39 mouse cellular contexts compared by ENCODE assay signal in the genomic region with DNA sequence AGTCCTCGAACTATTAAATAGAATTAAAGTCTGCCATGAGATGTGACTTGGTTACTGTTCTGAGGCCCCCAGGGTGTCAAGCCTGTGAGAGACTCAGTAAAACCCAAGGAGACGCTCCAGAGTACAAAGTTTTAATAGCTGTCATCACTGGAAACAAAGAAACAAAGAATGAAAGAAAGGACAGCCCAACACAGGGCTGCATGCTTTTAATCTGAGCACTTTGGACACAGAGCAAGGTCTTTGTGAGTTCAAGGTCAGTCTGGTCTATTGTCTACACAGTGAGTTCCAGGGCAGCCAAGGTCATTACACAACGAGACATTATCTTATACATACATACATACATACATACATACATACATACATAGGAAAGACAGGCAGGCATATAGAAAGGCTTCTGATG. TPM values are rescaled to one million over a fixed set of nuclear protein-coding genes. Genes with fewer than 3 reads are reported as not detected.
"Had no signal": no experiment of that assay in that cellular context is flagged by ENCODE, and none has a peak within 500 bp of the region (broad histone marks: within the 10 kb centered on the region; RNA-seq: fewer than 3 reads in every experiment).

No protein-coding gene starts in this region.

- H3K9ac ChIP-seq: hindbrain, embryonic 13.5 days; hindbrain, embryonic 15.5 days; kidney, embryonic 15.5 days; limb, embryonic 12.5 days; liver, embryonic 13.5 days had no signal

- DNase-seq: gastrocnemius, postnatal 14 days; gastrocnemius, postnatal 36 days; heart, adult 18-20 months; heart, postnatal 10 days; heart, postnatal 36 days; kidney, adult 11 months; kidney, adult 2 months; kidney, adult 9 months; kidney, postnatal 14 days; kidney, postnatal 36 days; layer of hippocampus, adult 9-11 months; layer of hippocampus, postnatal 36 days; liver; liver, embryonic 13.5 days had no signal

- H3K27me3 ChIP-seq: hindbrain, embryonic 13.5 days; hindbrain, embryonic 15.5 days; kidney, embryonic 15.5 days; limb, embryonic 12.5 days; liver, embryonic 13.5 days had no signal

- H3K4me2 ChIP-seq: hindbrain, embryonic 13.5 days; hindbrain, embryonic 15.5 days; kidney, embryonic 15.5 days; limb, embryonic 12.5 days; liver, embryonic 11.5 days; liver, embryonic 13.5 days had no signal

- H3K9me3 ChIP-seq: heart, embryonic 10.5 days; hindbrain, embryonic 13.5 days; hindbrain, embryonic 15.5 days; kidney, embryonic 15.5 days; limb, embryonic 10.5 days; limb, embryonic 12.5 days; liver, embryonic 13.5 days had no signal

- H3K4me1 ChIP-seq: kidney, embryonic 15.5 days; liver, embryonic 13.5 days had no signal

- H3K4me3 ChIP-seq: heart, embryonic 10.5 days; hindbrain, embryonic 13.5 days; hindbrain, embryonic 15.5 days; kidney, embryonic 15.5 days; limb, embryonic 10.5 days; limb, embryonic 12.5 days; liver, embryonic 13.5 days had no signal

- H3K36me3 ChIP-seq: heart, embryonic 10.5 days; hindbrain, embryonic 13.5 days; hindbrain, embryonic 15.5 days; kidney, embryonic 15.5 days; limb, embryonic 10.5 days; limb, embryonic 12.5 days; liver, embryonic 13.5 days had no signal

- ATAC-seq: hindbrain, postnatal 0 days; intestine, embryonic 16.5 days had no signal

- H3K27ac ChIP-seq: heart, embryonic 10.5 days; hindbrain, embryonic 13.5 days; hindbrain, embryonic 15.5 days; hindbrain, postnatal 0 days; kidney, embryonic 15.5 days; kidney, postnatal 0 days; limb, embryonic 10.5 days; limb, embryonic 12.5 days; liver, embryonic 13.5 days had no signal

RNA-seq across cellular contexts. Expression of a gene that starts 7.7 kb away (rescaled TPM):
- total RNA-seq: gastrocnemius, adult 8-10 months; gastrocnemius, postnatal 14 days; gastrocnemius, postnatal 36 days; heart, adult 18-20 months; heart, adult 8-10 months; heart, postnatal 10 days; heart, postnatal 36 days; hematopoietic stem cell, adult 5-6 weeks; hindbrain, postnatal 0 days; layer of hippocampus, adult 18-20 months; layer of hippocampus, adult 8-10 months; layer of hippocampus, postnatal 14 days; layer of hippocampus, postnatal 36 days; left cerebral cortex, adult 18-20 months; left cerebral cortex, adult 8-10 months; left cerebral cortex, postnatal 10 days; left cerebral cortex, postnatal 36 days had no signal
- polyA plus RNA-seq: frontal cortex, adult 2 months; gonadal fat pad, adult 2 months; heart, embryonic 10.5 days; hindbrain, embryonic 11.5 days; hindbrain, embryonic 13.5 days; hindbrain, embryonic 15.5 days; hindbrain, postnatal 0 days; intestine, embryonic 14.5 days; intestine, embryonic 16.5 days; kidney, adult 2 months; kidney, embryonic 15.5 days; kidney, postnatal 0 days; large intestine, adult 2 months; limb, embryonic 10.5 days; limb, embryonic 12.5 days; liver, embryonic 11.5 days; liver, embryonic 13.5 days had no signal
